Mouse (Mus musculus): Measurements from ENCODE around the gene Gmeb2. TPM values are rescaled to one million over a fixed set of nuclear protein-coding genes. Genes with fewer than 3 reads are reported as not detected.

The Gmeb2 gene
- total and polyA plus RNA-seq, 2 experiments from 2014 or later = 8.9 to 19.2 TPM

- no peaks in the 10 kb centered on the region for H3K4me1 ChIP-seq (ENCODE audit: insufficient read depth, low read length)
- no peaks in the 10 kb centered on the region for H3K27me3 ChIP-seq (ENCODE audit: insufficient read depth, low read length)
- no peak overlapping the region for H3K4me3 ChIP-seq (ENCODE audit: low read length)
- no peak overlapping the region for H3K27ac ChIP-seq
- peaks cover 19% of the 10 kb centered on the region for H3K36me3 ChIP-seq (ENCODE audit: insufficient read depth, low read length)
- no peaks in the 10 kb centered on the region for H3K9me3 ChIP-seq (ENCODE audit: low read length)
- no peak overlapping the region for H3K4me2 ChIP-seq (ENCODE audit: low read depth, low read length)
- ATAC-seq (no peak), DNase-seq (ENCODE audit: low spot score) (no peak)
- TF ChIP-seq CTCF (IDR thresholded peaks at IDR 0.05; ENCODE audit: low read depth) = no peak
- 75% methylated on average over 1 of the region's 1 CpGs for WGBS
- no peak overlapping the region for H3K9ac ChIP-seq (replicated peaks; ENCODE audit: low read length)
Observed at GRCm38 (mm10) chr2:181276766-181277165, 11.1 kb downstream of the Gmeb2 start.

GRCm38 (mm10) chr2:181274639-181275038 lies 13.2 kb downstream of the Gmeb2 start:
- Histone ChIP-seq H3K36me3 (ENCODE audit: insufficient read depth, low read length) (peaks cover 25% of the 10 kb centered on the region), H3K9me3 (ENCODE audit: low read length) (no peaks in the 10 kb centered on the region), H3K27me3 (ENCODE audit: insufficient read depth, low read length) (no peaks in the 10 kb centered on the region), H3K9ac (replicated peaks; ENCODE audit: low read length) (no peak overlapping the region), H3K27ac (no peak overlapping the region), H3K4me3 (ENCODE audit: low read length) (no peak overlapping the region), H3K4me2 (ENCODE audit: low read depth, low read length) (no peak overlapping the region), H3K4me1 (ENCODE audit: insufficient read depth, low read length) (no peaks in the 10 kb centered on the region)
- ATAC-seq (no peak), DNase-seq (ENCODE audit: low spot score) (no peak)
- 60% methylated on average over 4 of the region's 4 CpGs for WGBS
- no peak for TF ChIP-seq CTCF (IDR thresholded peaks at IDR 0.05; ENCODE audit: low read depth)

GRCm38 (mm10) chr2:181273829-181274228 lies 14.0 kb downstream of the Gmeb2 start:
- H3K27ac ChIP-seq = no peak overlapping the region
- ATAC-seq (no peak), DNase-seq (ENCODE audit: low spot score) (no peak)
- 97% methylated on average over 2 of the region's 2 CpGs for WGBS
- no peak overlapping the region for H3K4me3 ChIP-seq (ENCODE audit: low read length)
- H3K4me1 ChIP-seq (ENCODE audit: insufficient read depth, low read length) = no peaks in the 10 kb centered on the region
- no peak for TF ChIP-seq CTCF (IDR thresholded peaks at IDR 0.05; ENCODE audit: low read depth)
- no peak overlapping the region for H3K9ac ChIP-seq (replicated peaks; ENCODE audit: low read length)
- no peaks in the 10 kb centered on the region for H3K9me3 ChIP-seq (ENCODE audit: low read length)
- no peak overlapping the region for H3K4me2 ChIP-seq (ENCODE audit: low read depth, low read length)
- no peaks in the 10 kb centered on the region for H3K27me3 ChIP-seq (ENCODE audit: insufficient read depth, low read length)
- peaks cover 25% of the 10 kb centered on the region for H3K36me3 ChIP-seq (ENCODE audit: insufficient read depth, low read length)

- H3K9me3 ChIP-seq (ENCODE audit: low read length) = no peaks in the 10 kb centered on the region
- ATAC-seq (no peak), DNase-seq (ENCODE audit: low spot score) (no peak)
- no peak overlapping the region for H3K4me3 ChIP-seq (ENCODE audit: low read length)
- no peaks in the 10 kb centered on the region for H3K4me1 ChIP-seq (ENCODE audit: insufficient read depth, low read length)
- no peaks in the 10 kb centered on the region for H3K27me3 ChIP-seq (ENCODE audit: insufficient read depth, low read length)
- no peak overlapping the region for H3K9ac ChIP-seq (replicated peaks; ENCODE audit: low read length)
- WGBS = 88% methylated on average over 2 of the region's 2 CpGs
- H3K27ac ChIP-seq = no peak overlapping the region
- no peak for TF ChIP-seq CTCF (IDR thresholded peaks at IDR 0.05; ENCODE audit: low read depth)
- peaks cover 22% of the 10 kb centered on the region for H3K36me3 ChIP-seq (ENCODE audit: insufficient read depth, low read length)
- no peak overlapping the region for H3K4me2 ChIP-seq (ENCODE audit: low read depth, low read length)
Observed at GRCm38 (mm10) chr2:181272092-181272491, 15.7 kb downstream of the Gmeb2 start.

GRCm38 (mm10) chr2:181266839-181267238 lies 21.0 kb downstream of the Gmeb2 start:
- Histone ChIP-seq H3K9ac (replicated peaks; ENCODE audit: low read length) (no peak overlapping the region), H3K4me3 (ENCODE audit: low read length) (no peak overlapping the region), H3K4me1 (ENCODE audit: insufficient read depth, low read length) (no peaks in the 10 kb centered on the region), H3K27ac (no peak overlapping the region), H3K27me3 (ENCODE audit: insufficient read depth, low read length) (no peaks in the 10 kb centered on the region), H3K36me3 (ENCODE audit: insufficient read depth, low read length) (peaks cover 43% of the 10 kb centered on the region), H3K4me2 (ENCODE audit: low read depth, low read length) (no peak overlapping the region), H3K9me3 (ENCODE audit: low read length) (no peaks in the 10 kb centered on the region)
- DNase-seq (ENCODE audit: low spot score) (no peak), ATAC-seq (no peak)
- 91% methylated on average over 2 of the region's 2 CpGs for WGBS
- no peak for TF ChIP-seq CTCF (IDR thresholded peaks at IDR 0.05; ENCODE audit: low read depth)

GRCm38 (mm10) chr2:181253248-181253647 lies 34.6 kb downstream of the Gmeb2 start:
- ATAC-seq = no peak

GRCm38 (mm10) chr2:181251841-181252240 lies 36.0 kb downstream of the Gmeb2 start:
- Histone ChIP-seq H3K36me3 (ENCODE audit: insufficient read depth, low read length) (peaks cover 44% of the 10 kb centered on the region), H3K4me1 (ENCODE audit: insufficient read depth, low read length) (no peaks in the 10 kb centered on the region), H3K27me3 (ENCODE audit: insufficient read depth, low read length) (no peaks in the 10 kb centered on the region), H3K4me3 (ENCODE audit: low read length) (no peak overlapping the region), H3K9me3 (ENCODE audit: low read length) (0 out of 2 replicates have a peak, but pooled peaks cover 2% of the 10 kb centered on the region), H3K4me2 (ENCODE audit: low read depth, low read length) (no peak overlapping the region), H3K9ac (replicated peaks; ENCODE audit: low read length) (no peak overlapping the region), H3K27ac (no peak overlapping the region)
- TF ChIP-seq CTCF (IDR thresholded peaks at IDR 0.05; ENCODE audit: low read depth) = no peak
- DNase-seq (ENCODE audit: low spot score) (no peak), ATAC-seq (no peak)
- 92% methylated on average over 1 of the region's 1 CpGs for whole genome bisulfite sequencing

More at GRCm38 (mm10) chr2:181253248-181253647, 34.6 kb downstream of the Gmeb2 start:
- 94% methylated on average over 1 of the region's 1 CpGs for WGBS
- no peaks in the 10 kb centered on the region for H3K9me3 ChIP-seq (ENCODE audit: low read length)
- no peaks in the 10 kb centered on the region for H3K27me3 ChIP-seq (ENCODE audit: insufficient read depth, low read length)
- no peak overlapping the region for H3K9ac ChIP-seq (replicated peaks; ENCODE audit: low read length)
- no peak overlapping the region for H3K4me3 ChIP-seq (ENCODE audit: low read length)
- TF ChIP-seq CTCF (IDR thresholded peaks at IDR 0.05; ENCODE audit: low read depth) = no peak
- H3K4me1 ChIP-seq (ENCODE audit: insufficient read depth, low read length) = no peaks in the 10 kb centered on the region
- H3K4me2 ChIP-seq (ENCODE audit: low read depth, low read length) = no peak overlapping the region
- H3K27ac ChIP-seq = no peak overlapping the region
- peaks cover 55% of the 10 kb centered on the region for H3K36me3 ChIP-seq (ENCODE audit: insufficient read depth, low read length)
- DNase-seq (ENCODE audit: low spot score) = no peak
